Mouse (Mus musculus) frontal cortex, adult 2 months (tissue): ENCODE measurements around the gene Pdik1l. TPM values are rescaled to one million over a fixed set of nuclear protein-coding genes. Genes with fewer than 3 reads are reported as not detected.

Experiments used
- DNase-seq, 2 experiments: peaks; one replicate each; pipeline ENCODE4 v3.0.0; 2022; ENCODE audit warnings: low spot score in 1 of 2; ENCODE audit errors: extremely low spot score in 1 of 2
- polyA plus RNA-seq: library from polyadenylated mRNA; depleted of rRNA; stranded (reverse); fragments of >200 nt; gene quantifications from 2 replicates; pipeline ENCODE4 v1.2.3, GENCODE M21; 2012

Pdik1l gene
- polyA plus RNA-seq, 1 experiment = 8.9 TPM

DNA sequence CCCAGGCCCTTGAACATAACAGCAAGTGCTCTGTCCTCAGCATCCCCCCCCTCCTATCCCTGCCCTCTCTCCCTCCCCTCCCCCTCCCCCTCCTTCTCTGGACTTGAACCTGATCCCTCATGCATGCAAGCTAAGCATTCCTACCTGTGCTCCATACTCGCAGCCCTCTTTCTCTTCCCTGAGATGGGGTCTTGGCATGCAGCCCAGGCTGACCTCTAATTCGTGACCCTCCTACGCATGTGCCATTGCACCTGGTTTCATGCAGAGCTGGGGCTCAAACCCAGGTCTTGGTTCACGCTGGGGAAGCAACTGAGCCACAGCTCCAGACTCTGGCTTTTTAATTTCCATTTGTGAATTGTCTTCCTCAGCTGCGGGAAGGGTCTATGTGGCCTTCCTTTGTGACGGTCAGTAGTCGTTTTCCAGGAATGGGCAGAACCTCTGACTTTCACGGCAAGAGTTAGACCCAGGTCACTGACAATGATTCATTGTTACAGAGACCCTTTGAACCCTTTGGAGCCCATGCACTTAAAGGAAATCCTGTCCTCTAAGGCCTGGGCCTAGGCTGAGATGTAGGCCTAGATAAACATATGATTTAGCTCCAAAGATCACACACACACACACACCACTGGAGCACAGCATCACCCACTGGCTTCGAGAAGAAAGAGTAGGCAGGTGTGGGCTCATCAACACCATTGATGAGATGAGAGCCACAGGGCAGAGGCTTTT is 21.7 kb downstream of the Pdik1l start:
- no peak for DNase-seq

DNA sequence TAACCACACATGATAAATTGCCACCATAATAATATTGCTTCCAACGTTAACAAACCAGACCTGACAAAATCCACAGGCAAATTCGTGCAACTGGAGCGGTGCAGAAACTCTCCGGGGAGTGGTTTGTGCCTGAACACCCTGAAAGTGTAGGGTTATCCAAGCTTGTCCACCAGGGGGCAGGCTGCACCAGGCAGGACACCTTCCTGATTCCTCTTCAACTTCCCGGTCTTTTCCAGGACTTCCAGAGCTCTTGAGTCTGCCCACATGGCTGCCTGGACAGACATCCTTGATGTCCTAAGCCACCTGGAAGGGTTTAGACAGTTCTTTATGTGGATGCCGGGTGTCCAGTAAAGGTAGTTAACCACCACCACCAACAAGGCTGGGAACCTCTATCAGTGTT is 24.5 kb downstream of the Pdik1l start:
- peak in 1 of 2 experiments; percentile 73 for DNase-seq

DNA sequence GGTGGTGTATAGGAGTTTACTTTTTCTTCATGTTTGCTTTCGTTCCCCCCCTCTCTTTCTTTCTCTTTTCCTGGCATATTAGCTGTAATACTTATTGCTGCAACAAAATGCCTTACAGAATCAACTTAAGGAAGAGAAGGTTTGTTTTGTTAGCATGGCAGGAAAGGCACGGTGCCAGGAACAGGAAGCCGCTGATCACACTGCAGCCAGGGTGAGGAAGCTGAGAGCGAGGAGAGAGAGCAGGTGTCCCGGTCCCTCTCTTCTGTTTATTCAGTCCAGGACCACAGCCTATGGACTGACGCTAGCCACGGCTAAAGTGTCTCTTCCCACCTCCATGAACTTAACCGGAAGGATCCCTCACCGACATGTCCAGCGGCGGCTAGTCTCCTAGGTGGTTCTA is 29.3 kb downstream of the Pdik1l start:
- no peak for DNase-seq

DNA sequence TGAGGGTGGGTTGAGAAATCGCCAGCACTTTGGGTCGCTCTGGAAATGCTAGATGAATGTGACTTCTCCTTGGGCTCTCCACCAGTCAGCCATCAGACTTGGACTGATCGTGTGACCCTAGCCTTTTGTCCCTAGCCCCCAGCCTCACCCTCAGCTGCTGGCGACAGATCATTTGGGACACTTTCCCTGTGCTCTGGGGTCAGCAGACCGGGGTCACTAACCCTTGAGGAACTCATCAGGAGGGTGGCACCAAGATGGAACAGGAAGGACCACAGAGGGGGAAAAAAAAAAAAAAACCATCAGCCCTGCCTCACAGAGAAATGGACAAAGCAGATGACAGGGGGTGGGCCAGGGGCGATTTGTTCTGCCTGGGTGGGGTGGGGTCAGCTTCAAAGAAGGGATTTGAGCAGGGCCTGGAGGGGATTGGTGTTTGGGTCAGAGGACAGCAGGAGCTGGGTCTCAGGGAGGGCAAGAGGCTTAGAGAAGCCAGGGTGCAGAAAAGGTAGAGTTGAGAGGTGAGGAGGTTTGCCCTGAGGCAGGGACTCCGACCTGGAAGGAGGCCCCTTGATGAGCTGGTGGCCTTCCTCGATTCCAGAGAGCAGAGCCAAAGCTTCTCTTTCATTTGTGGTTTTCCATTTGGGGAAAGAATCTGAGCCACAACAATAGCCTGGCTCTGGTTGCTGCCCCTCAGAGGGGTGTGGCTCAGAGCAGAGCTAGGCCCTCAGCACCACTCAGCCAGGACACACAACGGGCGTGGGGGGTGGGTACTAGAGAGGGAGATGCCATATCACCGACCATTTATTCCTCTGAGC is 30.3 kb downstream of the Pdik1l start:
- no peak for DNase-seq

DNA sequence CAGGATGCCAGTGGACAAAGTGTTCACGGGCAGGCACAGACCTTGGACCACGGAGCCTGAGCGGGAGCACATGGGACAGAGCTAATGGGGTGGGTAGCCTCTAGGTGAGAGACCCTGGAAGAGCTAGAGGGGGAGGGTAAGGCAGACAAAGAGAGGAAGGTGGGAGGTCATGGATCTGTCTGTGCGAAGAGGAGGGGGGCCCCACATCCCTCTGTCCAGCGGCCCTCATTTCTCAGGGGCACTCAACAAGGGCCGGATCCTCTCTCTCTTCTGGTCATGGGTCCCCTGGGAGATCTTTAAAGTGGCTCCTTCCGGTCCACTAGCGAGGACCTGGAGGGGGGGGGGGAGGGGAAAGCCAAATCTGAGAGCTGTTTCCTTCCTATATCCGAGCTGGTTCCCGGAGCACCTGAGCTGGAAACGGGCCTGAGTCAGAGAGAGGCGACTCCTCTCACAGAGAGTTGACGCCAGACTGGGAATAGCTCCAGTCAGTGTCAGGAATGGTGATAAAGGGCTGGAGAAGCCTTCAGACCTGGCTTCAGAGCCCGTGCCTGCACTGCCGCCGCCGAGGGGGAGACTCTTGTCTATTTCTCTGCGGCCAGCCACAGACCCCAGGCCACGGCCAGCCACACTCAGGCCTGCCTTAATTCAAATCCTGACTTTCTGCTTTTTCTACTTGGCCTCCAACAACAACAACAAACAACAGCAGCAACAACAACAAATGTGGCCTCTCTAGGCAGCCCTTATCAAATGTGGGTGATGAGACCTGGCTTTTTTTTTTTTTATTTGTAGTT is 31.1 kb downstream of the Pdik1l start:
- no peak for DNase-seq

DNA sequence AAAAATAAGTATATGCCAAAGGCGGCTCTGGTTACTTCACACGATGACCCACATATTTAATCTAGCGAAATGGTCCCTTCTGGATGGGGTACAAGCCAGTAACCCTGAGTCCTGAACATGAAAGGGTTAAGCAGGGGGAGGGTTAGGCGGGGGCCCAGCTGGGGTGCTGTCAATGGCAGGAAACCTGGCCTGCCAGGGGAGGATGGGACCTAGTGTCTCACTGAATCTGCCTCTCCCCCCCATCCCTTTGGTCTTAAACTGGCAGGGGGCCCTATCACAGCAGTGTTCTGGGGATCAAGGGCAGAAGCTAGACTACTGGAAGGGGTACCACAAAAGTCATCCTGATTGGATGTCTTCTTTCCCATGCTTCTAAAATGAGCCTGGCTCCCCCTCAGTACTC is 31.8 kb downstream of the Pdik1l start:
- no peak for DNase-seq

DNA sequence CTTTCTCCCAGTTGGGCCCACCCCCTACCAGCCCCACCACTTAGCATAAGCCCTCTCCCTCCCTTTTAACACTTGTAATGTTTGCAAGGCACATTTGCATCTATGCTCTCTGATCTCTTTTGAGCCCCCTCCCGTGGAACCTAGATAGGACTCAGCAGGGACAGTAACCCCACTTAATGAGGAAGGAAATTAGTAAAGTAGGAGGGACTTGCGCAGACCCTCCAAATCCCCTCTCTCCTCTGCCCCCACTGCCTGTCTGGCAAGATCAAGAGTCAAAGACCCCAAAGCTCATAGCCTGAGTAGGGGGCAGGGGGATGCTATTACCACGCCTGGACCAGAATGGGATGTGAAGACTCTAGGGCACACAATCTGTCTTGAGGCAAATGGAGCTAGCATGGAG is 32.9 kb downstream of the Pdik1l start:
- no peak for DNase-seq

DNA sequence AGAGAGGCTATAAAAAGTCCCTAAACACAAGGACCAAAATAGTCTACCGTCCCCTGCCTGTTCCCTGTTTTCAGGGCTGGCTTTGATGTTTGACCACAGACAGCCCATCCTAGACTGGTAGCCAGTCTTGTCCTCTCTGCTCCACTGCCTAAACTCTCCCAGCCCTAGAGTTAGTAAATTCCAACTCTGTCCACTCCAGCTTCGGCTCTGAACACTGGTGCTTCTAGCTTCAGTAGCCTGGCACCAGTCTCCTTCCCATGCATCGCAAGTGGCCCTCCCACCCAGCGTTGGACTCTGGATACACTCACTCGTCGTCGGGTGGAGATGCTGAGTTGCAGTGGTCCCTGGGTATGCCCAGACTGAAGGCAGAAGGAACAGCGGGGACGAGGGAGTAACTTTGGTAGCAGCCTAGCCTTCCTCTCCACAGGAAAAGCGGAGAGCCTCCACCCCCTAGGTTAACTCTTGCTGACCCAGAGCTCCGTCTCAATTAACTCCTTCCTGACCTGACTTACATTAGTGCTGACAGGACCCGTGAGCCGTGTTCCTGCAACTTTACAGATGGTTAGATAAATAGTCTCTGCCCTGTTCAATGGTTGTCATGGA is 33.9 kb downstream of the Pdik1l start, which contains the start of gene Grrp1:
Grrp1 (minus strand) TSS at position 385 of the 603 bp plus-strand sequence.
- no peak for DNase-seq

DNA sequence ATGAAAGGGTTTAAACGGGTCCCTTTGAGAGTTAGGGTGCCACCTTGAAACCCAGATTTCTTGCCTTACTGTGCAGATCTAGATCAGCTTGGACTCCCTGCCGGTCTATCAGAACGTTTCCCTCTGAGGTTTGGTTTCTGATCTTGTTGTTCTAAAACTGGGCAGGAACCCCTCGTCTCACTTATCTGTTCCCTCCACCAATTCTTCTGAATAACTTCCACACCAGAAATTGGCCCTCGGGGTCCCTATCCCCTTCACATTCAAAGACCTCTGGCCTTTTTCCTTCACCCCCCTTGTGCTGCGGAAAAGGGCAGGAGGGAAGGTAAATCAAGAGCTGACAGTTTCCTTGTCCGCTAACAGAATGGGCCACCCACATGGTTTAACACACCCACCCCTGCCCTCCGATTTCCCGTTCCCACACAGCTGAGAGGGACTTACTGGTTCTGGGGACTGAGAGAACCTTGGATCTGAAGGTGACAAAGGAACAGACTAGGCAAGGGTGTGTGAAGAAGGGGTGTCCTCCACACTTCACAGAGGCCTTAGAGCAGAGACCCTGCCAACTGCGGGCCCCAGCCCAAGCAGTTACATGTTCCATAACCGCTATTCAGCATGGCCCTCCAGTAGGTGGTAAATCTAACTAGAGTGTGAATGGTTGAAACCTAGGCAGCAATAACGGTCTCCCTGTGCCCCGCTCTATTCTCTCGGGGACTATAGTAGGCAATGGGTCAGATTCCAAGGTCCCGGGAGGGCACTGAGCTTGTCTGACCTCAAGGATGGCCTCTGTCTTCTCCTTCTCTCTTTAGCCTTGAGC is 34.6 kb downstream of the Pdik1l start:
- DNase-seq = no peak

DNA sequence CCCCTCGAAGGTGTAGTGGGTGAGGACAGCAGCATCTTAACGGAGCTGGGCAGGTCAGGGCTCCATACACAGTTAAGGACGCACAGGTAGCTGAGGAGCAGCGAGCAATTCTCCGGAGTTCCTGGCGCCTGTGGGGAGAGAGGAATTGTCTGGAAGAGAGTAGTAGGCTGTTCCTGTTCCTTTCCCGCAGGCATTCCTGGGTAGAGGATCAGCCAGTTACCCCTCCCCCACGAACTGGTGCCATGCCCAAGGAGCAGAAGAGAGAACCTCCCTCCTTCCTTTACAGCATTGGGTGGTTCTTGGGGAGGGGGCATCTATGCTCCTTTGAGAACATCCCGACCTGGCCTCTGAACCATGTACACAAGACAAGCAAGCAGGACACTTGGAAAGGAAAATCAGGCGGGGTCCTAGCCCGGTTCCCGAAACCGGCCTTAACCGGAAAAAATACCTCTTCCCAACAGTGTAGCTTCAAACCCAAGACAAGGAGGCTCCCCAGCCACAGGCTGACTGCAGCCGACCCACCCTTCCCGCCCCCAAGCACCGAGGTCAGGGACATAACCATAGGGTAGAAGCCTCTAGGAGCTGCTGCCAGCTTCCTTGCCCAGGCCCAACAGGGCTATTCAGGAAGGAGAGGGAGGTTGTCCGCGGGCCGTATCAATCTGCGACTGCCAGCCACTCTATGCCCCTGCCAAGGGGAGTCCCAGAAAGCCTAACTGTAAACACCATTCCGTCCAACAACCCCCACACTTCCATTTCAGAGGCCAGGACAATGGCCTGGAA is 35.4 kb downstream of the Pdik1l start:
- DNase-seq = no peak

DNA sequence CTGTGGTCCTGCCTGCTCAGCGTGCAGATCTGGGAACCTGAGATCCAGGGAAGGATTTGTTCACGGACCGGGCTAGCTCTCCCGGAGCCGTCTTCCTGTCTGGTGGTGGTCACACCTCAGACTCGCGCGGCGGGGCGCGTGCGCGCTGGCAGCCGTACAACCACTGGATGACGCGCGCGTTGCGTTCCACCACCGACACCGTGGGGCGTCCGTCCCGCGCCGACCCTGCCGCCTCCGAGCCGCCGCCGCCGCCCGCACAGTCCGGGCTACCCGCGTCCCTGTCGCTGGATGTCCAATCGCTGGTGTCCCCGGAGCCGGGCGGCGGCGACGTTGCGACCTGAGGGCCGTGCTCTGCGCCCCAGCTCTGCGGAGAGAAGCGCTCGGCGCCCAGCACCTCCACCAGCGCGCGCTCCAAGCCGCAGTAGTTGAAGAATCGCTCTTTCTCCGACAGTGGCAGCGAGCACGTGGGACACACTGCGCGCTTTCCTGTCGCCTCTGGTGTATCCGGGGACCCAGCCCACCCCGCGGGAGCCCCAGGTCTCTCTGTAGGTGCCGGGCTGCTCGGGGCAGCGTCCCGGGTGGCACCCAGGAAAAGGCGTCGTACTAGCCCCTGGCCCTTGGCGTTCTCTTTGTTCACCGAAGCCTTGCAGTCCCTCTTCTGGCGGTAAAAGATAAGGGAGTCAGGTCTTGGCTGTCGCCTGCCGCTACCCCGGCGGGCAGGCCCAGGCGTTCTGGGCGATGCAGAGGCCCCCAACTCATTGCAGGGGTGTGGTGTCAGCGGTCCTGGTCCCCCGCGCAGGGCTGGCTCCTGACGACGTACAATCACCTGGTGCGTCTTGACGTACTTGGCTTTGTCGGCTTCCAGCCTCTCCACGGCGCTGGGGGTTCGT is 36.2 kb downstream of the Pdik1l start:
- DNase-seq = peak in 1 of 2 experiments; percentile 52

DNA sequence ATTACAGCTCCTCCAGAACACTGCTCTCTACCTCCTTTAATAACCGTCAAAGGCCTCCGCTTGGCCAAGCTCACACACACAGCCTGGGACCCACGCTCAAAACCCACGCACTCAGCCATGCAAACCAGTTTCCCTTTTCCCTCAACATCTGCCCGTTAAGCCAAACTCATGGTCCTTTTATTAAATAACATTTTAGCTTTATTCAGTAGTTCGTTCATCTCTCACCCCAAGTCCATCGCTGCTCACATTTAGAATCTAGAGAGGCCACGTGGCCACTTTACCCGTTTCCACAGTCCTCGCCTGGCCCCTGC is 36.8 kb downstream of the Pdik1l start:
- DNase-seq = no peak

DNA sequence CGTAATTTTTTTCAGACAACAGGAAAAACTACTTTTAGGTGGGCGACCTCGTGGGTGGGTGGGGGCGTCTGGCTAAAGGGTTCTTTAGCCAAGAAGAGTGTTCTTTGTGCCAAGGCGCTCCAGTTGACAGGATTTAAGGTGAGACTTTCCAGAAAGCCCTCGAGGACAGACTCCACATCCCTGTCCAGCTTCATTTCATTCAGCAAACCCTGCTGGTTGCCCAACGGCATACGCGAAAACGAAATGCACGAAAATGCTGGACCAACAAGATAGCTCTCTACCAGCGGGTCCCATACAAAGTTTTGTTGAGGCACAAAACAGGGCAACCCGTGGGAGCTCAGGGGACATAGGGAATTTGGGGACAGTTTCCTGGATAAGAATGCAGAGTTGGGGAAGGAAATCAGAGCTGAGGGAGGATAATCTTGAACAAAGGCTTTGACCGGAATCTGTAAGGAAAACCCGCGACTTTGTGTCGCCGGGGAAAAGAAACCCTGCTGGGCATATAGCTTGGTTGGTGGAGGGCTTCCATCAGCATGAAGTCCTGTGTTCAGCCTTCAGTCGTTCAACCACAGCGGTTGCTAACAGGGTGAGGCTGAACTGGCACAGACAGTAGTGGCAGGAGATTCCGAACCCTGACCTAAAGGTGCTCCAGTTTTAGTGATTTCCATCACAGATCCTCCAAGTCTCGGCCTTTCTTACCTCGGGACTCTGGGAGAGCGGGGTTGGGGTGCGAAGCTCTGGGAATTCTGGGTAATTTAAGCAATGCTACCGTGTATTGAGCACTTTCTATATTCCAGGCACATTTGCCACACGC is 37.4 kb downstream of the Pdik1l start:
- no peak for DNase-seq

DNA sequence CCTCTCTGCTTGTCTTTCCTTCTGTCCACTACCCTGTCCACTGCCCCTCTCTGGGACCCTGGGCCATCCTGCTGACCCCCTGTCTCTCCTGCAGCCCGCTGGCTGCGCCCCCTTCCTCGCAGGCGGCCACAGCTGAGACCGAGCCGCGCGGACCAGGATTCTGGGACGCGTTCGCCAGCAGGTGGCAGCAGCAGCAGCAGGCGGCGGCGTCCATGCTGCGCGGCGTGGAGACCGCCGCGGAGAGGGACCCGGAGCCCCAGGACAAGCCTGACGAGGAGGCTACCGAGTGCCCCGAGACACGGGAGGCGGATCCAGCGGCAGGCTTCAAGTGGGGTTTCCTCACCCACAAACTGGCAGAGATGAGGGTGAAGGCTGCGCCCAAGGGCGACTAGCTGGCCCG is 38.0 kb downstream of the Pdik1l start:
- peak in 1 of 2 experiments; percentile 73 for DNase-seq

DNA sequence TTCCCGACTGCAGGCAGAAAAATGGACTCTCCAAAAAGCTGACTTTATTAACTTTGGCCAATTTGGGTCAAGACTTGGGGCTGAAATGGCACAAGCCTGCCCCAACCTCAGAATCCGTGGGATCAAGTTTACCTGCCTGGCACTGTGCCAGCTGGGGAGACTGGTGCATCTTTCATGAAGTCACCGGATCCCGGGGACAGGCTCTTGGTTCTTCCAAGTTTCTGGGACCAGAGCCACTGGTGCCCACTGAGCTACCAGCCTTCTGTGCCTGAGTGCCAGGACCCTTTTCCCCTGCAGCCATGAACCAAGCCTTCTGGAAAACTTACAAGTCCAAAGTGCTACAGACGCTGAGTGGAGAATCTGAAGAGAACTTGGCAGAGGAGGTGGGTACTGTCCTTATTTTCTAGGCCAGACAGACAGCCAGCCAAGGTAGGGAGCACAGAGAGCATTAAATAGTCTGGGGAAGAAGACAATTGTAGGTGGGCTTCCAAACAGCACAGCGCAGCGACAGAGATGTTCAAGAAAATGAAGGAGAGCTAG is 40.9 kb downstream of the Pdik1l start, which contains the start of gene Gm30191:
Gm30191 (plus strand) TSS at position 217 of the 540 bp plus-strand sequence.
- DNase-seq = no peak

DNA sequence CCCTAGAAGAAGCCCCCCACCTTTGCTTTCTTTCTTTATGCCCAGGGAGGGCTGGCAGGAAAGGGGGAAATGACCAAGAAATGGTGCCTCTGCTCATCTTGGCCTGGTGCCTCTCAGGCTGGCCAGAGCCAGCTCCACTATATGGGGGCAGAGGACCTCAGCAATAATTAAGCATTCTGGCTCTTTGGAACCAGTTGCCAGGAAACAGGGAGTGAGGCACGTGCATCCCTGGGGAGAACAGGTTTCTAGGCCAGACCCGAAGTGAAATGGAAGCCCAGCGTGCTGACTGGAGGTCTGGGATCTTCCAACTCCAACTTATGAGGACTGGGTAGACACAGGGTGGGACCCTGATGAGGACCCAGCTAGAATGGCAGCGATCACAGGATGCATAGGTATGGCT is 41.4 kb downstream of the Pdik1l start:
- DNase-seq = no peak
